Mouse (Mus musculus) C2C12 (cell line): Measurements from ENCODE around the gene Tecpr1. TPM values are rescaled to one million over a fixed set of nuclear protein-coding genes. Genes with fewer than 3 reads are reported as not detected.

Source experiments
- H3K27me3 ChIP-seq: one replicate; pipeline ENCODE4 v1.6.1; 2011; ENCODE audit not compliant: control insufficient read depth, insufficient read depth, insufficient read length
- H3K36me3 ChIP-seq: one replicate; pipeline ENCODE4 v1.6.1; 2011; ENCODE audit not compliant: control insufficient read depth, insufficient read depth
- H3K4me3 ChIP-seq: one replicate; pipeline ENCODE4 v1.5.1; 2011; ENCODE audit warnings: mild to moderate bottlenecking, control low read depth; ENCODE audit not compliant: poor library complexity, insufficient read depth, severe bottlenecking
- H3K79me2 ChIP-seq: one replicate; pipeline ENCODE4 v1.6.1; 2011; ENCODE audit not compliant: control insufficient read depth, insufficient read depth
- H3K79me3 ChIP-seq: one replicate; pipeline ENCODE4 v1.6.1; 2011; ENCODE audit warnings: low read depth, control low read depth
- H3ac ChIP-seq: one replicate; pipeline ENCODE3; 2011; ENCODE audit warnings: low read depth; ENCODE audit not compliant: control insufficient read depth, insufficient read length
- CEBPB ChIP-seq: IDR thresholded peaks from one replicate; pipeline ENCODE4 v1.6.1; 2011; ENCODE audit warnings: low read depth, mild to moderate bottlenecking, control low read depth, moderate library complexity
- CTCF ChIP-seq: IDR thresholded peaks from one replicate; pipeline ENCODE4 v1.5.1; 2011; ENCODE audit not compliant: control insufficient read depth, insufficient read depth, insufficient read length
- FOSL1 ChIP-seq: IDR thresholded peaks from one replicate; pipeline ENCODE4 v1.8.0; 2011; ENCODE audit warnings: mild to moderate bottlenecking, low read length; ENCODE audit not compliant: poor library complexity, insufficient read depth, severe bottlenecking
- MAX ChIP-seq: IDR thresholded peaks from one replicate; pipeline ENCODE4 v1.6.1; 2011; ENCODE audit warnings: mild to moderate bottlenecking, control low read depth
- MYOD1 ChIP-seq: IDR thresholded peaks from one replicate; pipeline ENCODE4 v1.6.1; 2011; ENCODE audit warnings: low read depth; ENCODE audit not compliant: control insufficient read depth, insufficient read length
- MYOG ChIP-seq: IDR thresholded peaks from one replicate; pipeline ENCODE4 v1.6.1; 2011; ENCODE audit not compliant: control insufficient read depth, insufficient read length; ENCODE audit errors: extremely low read depth
- USF1 ChIP-seq: IDR thresholded peaks from one replicate; pipeline ENCODE4 v1.6.1; 2011; ENCODE audit warnings: low read depth, mild to moderate bottlenecking, control low read depth, moderate library complexity
- polyA plus RNA-seq: library from polyadenylated mRNA; unstranded; fragments of >200 nt; fragmentation: generic; extraction: Trizol; gene quantifications from one replicate; pipeline ENCODE4 v1.2.1, GENCODE M21; 2012; ENCODE audit warnings: missing spikeins

Gene Tecpr1
- polyA plus RNA-seq, 1 experiment: 10.5 TPM

GRCm38 (mm10) chr5:144183248-144183559 lies 40.2 kb downstream of the Tecpr1 start:
- H3K27me3 ChIP-seq: no peaks in the 10 kb centered on the region
- peaks cover 1% of the 10 kb centered on the region for H3K79me3 ChIP-seq
- no peak for TF ChIP-seq USF1
- no peak for TF ChIP-seq CEBPB
- no peak for TF ChIP-seq MAX
- TF ChIP-seq CTCF: no peak
- TF ChIP-seq MYOG: no peak
- no peak for TF ChIP-seq MYOD1
- no peak for TF ChIP-seq FOSL1
- no peak overlapping the region for H3ac ChIP-seq
- no peaks in the 10 kb centered on the region for H3K36me3 ChIP-seq
- H3K4me3 ChIP-seq: no peak overlapping the region
- H3K79me2 ChIP-seq: no peaks in the 10 kb centered on the region

- TF ChIP-seq MYOG (no peak), FOSL1 (no peak), CEBPB (no peak), CTCF (no peak), MAX (no peak), USF1 (no peak), MYOD1 (no peak)
- Histone ChIP-seq H3K4me3 (no peak overlapping the region), H3ac (no peak overlapping the region), H3K36me3 (no peaks in the 10 kb centered on the region), H3K79me3 (peaks cover 1% of the 10 kb centered on the region), H3K79me2 (no peaks in the 10 kb centered on the region), H3K27me3 (no peaks in the 10 kb centered on the region)
These were observed 40.7 kb downstream of the Tecpr1 start for GRCm38 (mm10) chr5:144182542-144183247.

GRCm38 (mm10) chr5:144181249-144181648 lies 42.2 kb downstream of the Tecpr1 start:
- no peak overlapping the region for H3ac ChIP-seq
- H3K79me3 ChIP-seq: peaks cover 1% of the 10 kb centered on the region
- no peaks in the 10 kb centered on the region for H3K27me3 ChIP-seq
- peaks cover 5% of the 10 kb centered on the region for H3K36me3 ChIP-seq
- TF ChIP-seq CEBPB: no peak
- TF ChIP-seq USF1: no peak
- TF ChIP-seq MAX: no peak
- no peak for TF ChIP-seq CTCF
- no peak for TF ChIP-seq FOSL1
- no peaks in the 10 kb centered on the region for H3K79me2 ChIP-seq
- H3K4me3 ChIP-seq: no peak overlapping the region

DNA sequence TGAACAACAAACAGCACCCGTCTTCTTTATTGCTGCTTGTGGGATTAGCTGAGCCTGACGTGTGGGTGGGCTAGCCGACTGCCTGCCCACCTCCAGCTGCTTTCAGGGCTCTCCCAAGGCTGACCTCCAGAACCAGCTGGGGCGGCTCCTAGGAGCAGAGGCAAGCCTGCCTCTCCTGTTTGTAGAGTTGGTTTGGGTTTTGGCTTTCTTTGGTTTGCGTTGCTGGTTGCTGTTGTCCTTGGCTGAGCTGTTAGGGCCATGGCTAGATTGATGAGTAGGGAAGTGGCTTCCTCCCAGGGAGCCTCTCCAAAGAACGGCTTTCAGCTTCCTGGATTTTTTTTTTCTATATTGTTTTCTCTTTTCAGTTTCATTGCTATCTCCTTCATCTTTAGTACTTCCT lies 45.2 kb downstream of the Tecpr1 start:
- peaks cover 1% of the 10 kb centered on the region for H3K79me3 ChIP-seq
- H3ac ChIP-seq: no peak overlapping the region
- TF ChIP-seq USF1 (no peak), MYOD1 (no peak), CEBPB (no peak), CTCF (no peak), MYOG (no peak), FOSL1 (no peak), MAX (no peak)
- peaks cover 15% of the 10 kb centered on the region for H3K36me3 ChIP-seq
- H3K79me2 ChIP-seq: no peaks in the 10 kb centered on the region
- no peaks in the 10 kb centered on the region for H3K27me3 ChIP-seq
- no peak overlapping the region for H3K4me3 ChIP-seq

GRCm38 (mm10) chr5:144173648-144174047 lies 49.8 kb downstream of the Tecpr1 start:
- H3K36me3 ChIP-seq: peaks cover 28% of the 10 kb centered on the region
- H3K4me3 ChIP-seq: no peak overlapping the region
- no peaks in the 10 kb centered on the region for H3K79me3 ChIP-seq
- TF ChIP-seq CTCF (no peak), MYOG (no peak), MAX (no peak), CEBPB (no peak), MYOD1 (no peak), FOSL1 (no peak), USF1 (no peak)
- no peak overlapping the region for H3ac ChIP-seq
- H3K79me2 ChIP-seq: no peaks in the 10 kb centered on the region
- no peaks in the 10 kb centered on the region for H3K27me3 ChIP-seq
